Mouse (Mus musculus): ENCODE measurements around the gene Cdkal1.

- TF ChIP-seq CHD2 (IDR thresholded peaks at IDR 0.05; ENCODE audit: low read depth, low read length) = no peak
- TF ChIP-seq MAFK (IDR thresholded peaks at IDR 0.05; ENCODE audit: insufficient read depth, low read depth, low read length) = no peak
- TF ChIP-seq ZC3H11A (IDR thresholded peaks at IDR 0.05; ENCODE audit: borderline replicate concordance, low read depth, low read length) = no peak
- TF ChIP-seq ZNF384 (IDR thresholded peaks at IDR 0.05; ENCODE audit: low read depth, low read length) = no peak
- TF ChIP-seq HCFC1 (IDR thresholded peaks at IDR 0.05; ENCODE audit: borderline replicate concordance, insufficient read depth, low read length) = no peak
These were observed 102.2 kb downstream of the Cdkal1 start for GRCm38 (mm10) chr13:29753254-29753653.

Measured in ES-E14 (cell line).